Mouse (Mus musculus): ENCODE results near the gene Npas2.

Gene Npas2

DNA sequence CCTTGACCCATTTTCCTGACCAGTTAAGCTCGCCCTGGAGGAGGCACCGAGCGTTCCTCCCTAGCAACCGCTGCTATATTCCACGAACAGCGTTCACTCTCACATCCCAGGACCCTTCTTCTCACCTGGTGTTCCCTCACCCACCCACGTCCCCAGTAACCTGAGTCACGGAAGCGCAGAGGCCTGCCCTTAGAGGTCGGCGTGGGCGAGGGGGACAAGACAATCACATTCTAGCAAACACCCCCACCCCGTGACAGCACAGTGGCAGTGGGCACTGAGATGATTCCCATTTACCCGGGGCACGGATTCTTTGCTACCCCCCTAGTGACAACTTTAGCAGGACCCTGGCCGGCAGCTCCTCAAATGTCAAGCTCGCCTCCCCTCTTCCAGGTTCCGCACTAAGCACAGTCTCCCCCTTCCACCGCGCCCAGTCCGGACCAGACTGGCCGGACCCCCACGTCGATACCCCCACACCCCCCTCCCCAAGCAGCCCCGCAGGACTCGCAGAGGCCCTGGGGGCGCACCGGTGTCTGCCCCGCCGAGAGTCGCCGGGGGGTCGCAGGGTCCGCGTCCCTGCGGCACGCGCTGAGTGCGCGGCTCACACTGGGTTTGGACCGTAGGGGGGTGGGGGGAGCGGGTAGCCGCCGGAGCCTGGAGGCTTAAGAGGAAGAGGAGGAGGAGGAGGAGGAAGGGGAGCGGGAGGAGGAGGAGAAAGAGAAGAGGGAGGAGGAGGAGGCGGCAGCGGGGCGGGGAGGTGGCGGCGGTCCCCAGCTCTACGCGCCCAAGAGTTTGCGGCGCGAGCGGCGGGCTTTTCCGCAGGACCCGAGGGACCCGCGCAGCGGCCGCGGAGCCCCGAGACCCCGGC is at the start of gene Npas2:
TSS of gene Npas2 (plus strand) at position 735 of the 865 bp plus-strand sequence.
- peak; percentile 17 for DNase-seq

DNA sequence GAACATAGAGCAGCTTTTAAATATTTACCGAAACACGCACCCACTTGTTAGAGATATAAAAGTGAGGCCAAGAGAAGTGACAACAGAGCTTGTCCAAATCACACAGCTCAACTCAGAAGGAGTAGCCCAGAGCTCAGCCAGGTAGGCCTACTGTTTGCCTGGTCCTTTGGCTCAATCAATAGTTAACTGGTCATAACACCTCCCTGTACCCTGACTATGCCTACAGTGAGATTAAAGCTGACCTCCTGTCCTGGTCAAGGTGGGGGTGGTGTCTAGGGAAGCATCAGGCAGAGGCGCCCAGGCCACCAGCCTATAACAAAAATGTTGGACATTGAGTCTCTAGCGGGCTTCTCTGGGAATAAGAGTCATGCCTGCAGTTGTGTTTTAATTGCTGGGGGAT is 36.8 kb upstream of the Npas2 start:
- DNase-seq = no peak

DNA sequence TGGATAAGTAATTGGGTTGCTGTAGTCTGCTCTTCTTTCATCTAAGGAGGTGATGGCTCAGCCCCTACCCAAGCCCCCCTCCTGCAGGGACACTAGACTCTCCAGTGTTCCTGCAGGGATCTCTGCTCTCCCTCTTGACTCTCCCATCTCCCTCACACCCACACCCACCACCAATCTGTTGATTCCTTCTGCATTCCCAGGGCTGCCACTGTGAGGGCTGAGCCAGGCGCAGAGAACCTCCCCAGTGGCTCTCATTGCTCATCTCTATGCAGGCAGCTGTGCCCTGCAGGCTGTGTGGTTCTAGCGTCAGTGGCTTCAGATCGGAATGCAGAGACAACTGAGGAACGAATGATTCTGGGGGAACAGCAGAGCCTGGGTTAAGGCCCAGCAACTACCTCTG is 33.4 kb upstream of the Npas2 start:
- DNase-seq = no peak

GRCm38 (mm10) chr1:39163077-39163476 is 30.5 kb upstream of the Npas2 start:
- DNase-seq = no peak

DNA sequence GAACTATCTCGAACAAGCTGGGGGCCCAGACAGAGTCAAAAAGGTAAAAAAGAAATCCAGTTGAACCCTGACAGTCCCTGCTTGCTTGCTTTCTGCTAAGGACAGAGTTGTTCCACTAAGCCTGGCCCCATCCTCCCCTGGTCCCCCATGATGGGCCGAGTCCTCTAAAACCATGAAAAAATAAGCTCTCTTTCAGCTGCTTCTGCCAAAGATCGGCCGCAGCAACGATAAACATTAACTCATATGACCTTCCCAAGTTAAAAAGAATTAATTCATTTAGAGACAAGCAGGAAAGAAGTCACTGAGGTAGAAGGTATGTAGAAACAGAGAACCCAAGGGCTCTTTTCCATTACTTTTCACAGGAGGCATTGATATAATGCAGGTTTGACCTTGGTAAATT is 16.8 kb upstream of the Npas2 start:
- no peak for DNase-seq

- DNase-seq = no peak
Observed at GRCm38 (mm10) chr1:39177211-39177610, 16.3 kb upstream of the Npas2 start.

DNA sequence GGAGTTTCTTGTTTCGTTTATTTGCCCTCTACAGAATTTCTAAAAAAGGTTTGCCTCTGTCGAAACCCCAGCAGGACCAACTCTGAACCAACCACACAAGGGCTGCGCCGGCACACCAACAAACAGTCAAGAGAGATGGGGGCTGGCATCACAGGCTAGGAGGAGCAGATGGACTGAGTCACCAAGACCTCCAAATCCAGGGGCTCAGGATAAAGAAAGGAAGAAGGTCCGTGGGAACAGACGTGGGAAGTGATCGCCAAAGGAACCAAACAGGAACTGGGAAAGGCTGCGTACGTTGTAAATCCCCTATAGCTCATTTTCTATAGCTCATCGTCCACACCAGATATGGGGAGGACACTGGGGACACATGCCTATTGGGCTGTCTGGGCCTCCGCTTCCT is 13.7 kb upstream of the Npas2 start:
- no peak for DNase-seq

GRCm38 (mm10) chr1:39180517-39180916 is 13.0 kb upstream of the Npas2 start:
- DNase-seq = no peak

DNA sequence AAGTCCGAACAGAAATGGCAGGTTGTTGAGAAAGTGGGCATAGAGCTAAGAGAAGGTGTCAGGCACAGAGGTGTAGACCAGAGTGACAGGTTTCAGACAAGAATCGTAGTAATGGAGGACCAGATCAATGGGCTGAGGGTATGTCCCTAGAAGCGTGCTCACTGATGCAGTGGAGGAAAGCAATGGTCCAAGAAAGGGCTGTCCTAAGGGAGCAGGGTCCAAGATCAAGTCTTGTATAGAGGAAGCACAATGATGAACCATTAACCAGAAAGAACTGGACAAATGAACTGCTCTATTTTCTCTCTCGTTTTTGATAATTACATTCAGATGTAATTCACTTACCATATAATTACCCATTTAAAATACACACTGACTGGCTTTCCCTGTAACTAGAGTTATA is 11.6 kb upstream of the Npas2 start:
- no peak for DNase-seq

DNA sequence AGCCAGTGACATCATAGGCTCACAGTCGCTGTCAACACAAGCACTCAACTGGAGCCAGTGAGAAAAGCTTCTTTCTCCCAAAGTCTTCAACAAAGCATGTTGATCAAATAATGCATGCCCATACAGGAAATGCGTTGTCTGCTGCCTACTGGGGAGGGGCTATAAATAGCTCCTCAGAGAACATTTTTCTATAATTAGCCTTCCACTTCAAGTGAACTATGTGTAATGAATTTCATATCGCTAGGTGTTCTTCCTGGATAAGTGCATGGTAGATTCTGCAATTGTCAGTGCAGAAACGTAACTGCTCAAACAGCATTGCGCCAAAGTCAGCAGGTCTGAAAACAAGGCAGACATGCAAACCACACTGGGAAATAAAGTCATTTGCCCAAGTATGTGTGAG is 7.7 kb upstream of the Npas2 start:
- DNase-seq = no peak

GRCm38 (mm10) chr1:39186711-39187437 is 6.7 kb upstream of the Npas2 start:
- no peak for DNase-seq

DNA sequence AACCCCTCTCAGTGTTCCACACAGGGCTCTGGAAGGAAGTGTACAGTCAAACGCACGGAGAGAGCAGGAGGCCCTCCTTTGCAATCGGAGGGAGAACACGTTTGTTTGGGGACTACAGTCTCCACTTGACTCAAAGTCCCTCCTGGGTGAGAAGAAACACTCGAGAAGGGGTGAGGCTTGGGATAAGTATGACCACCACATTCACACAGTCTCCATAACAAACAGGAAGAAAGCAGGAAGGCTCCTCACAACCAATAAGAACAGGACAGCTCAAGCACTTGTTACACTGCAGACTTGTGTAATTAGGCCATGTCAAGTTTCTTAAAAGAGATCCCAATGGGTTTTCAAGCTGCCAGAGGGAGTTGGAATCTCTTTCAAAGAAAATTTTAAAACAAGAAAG is 2.4 kb upstream of the Npas2 start:
- no peak for DNase-seq

DNA sequence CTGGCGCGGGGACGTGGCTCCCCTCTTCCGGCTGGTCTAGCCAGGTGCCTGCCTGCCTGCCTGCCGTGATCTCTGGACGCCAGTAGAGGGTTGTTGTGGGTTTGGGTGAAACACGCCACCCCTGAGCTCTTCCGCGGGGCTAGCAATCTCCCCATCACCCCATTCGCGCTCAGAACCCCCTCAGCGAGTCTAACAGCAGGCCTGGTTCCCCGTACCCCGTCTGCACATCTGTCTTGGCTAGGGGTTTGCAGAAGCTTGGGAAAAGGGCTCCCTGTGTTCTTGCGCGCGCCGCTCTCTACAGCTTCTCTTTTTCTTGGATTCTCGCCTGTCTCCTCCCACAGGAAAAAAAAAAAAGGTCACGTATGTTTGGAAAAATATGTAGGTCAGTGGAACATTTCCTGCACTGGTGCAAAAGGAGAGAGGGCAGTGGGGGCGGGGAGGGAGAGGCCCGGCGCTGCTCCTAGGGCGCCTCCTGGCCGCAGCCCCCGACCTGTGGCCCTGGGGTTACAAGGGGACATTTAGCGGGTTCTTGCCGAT is 1.0 kb upstream of the Npas2 start:
- peak; percentile 41 for DNase-seq

GRCm38 (mm10) chr1:39193862-39194675 is 538 bp downstream of the Npas2 start:
- DNase-seq = peak; percentile 37

DNA sequence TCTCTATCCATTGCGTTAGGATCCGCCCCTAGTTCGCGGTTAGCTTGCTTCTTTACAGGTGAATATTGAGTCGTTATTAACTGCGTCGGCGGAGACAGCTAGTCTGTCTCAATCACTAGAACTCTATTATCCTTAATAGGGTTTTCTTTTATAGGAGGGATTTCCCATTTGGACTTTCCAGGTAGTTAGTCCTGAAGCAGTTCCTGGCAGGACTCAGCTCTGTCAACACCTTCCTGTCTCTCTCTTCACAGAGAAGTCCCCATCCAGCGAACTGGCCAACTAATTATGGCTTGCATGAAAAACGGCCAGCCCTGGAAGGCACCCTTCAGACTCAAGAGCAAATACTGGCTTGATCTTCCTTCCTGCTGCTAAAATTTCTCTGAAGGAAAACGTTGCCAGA is 1.4 kb downstream of the Npas2 start:
- DNase-seq = no peak

DNA sequence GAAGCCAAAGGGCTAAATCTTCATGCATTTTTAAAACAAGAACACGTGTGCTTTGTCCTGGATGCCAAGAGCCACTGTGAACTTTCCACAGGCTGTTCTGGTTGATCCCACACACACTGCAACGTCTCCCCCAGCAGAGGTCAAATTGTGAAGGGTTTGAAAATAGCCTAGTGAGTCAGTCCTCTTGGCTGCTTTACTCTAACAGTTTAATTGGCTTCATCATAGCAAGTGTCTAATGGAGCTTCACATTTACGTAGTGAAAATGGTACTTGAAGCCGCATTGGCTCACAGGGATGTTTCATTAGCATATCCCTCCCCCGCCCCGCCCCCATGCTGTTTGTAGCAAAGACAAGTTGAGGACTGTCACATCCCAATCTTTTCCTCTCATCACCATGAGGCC is 2.6 kb downstream of the Npas2 start:
- no peak for DNase-seq

DNA sequence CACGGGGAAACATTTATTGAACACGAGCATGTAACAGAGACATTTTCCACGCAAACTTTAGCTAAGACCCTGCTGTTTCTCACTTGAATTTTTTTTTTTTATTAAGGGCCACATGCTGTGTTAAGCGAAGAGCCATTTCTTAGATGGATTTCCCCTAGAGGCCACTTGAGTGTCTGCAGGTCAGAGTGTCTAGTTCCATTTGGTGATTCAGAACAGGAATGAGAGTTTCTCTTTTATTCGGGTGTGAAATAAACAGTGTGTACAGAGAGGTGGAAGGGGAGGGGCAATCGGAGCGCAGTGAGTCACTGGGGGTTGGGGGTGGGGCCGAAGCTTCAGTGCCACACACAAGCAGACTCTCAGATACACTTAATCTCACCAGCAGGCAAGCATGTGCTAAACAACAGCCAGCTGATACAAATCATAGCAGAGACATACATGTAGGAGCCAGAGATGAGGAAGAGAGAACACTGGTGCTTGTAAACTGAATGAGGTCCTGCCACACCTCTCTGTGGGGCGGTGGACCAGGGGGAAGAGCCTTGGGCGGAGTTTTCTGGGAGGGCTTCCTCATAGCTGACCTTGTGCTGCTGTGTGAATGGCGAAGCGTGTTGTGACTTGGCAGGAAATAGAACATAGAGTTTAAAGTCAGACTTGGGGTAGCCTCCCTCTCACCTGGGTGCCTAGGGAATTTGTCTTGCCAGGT is 3.3 kb downstream of the Npas2 start:
- no peak for DNase-seq

DNA sequence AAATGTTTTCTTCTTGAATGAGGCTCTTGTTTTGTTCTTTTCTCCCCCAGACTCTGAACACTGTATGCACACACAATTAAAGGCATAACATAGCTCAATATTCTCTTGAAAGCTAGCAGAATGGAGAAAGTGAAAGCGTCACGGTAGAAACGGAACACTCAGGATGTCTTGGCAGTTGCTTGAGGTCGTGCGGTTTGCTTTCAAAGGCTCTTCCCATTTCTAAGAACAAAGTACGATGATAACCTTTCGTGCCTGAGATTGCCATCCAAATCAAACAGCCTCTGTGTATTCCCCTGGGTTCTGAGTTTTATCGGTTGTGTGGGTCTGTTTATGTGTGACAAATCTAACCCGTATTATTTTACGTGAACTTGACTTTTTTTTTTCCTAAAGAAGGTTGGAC is 11.5 kb downstream of the Npas2 start:
- DNase-seq = no peak

- DNase-seq = no peak
Observed at GRCm38 (mm10) chr1:39205697-39206096, 12.2 kb downstream of the Npas2 start.

- DNase-seq = no peak
Observed at GRCm38 (mm10) chr1:39206942-39207341, 13.4 kb downstream of the Npas2 start.

DNA sequence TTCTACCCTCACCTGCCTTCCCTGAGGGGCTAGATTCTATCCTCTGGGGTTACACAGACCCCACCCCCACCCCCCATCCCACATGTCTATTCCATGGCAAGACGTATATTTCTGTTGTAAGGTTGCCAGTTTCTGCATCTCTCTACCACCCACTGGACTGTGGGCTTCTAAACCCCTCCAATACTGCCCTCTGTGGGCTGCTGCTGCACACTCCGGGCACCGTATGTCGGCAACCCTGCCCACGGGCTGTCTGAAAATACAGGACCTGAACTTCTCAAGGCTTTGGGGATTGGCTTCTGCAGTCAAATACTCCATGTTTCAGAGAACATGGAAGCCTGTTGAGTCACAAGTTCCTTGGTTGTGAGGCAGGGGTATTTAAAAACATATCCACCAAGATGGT is 17.4 kb downstream of the Npas2 start:
- DNase-seq = no peak

- DNase-seq = no peak
Observed at GRCm38 (mm10) chr1:39212982-39213381, 19.5 kb downstream of the Npas2 start.

DNA sequence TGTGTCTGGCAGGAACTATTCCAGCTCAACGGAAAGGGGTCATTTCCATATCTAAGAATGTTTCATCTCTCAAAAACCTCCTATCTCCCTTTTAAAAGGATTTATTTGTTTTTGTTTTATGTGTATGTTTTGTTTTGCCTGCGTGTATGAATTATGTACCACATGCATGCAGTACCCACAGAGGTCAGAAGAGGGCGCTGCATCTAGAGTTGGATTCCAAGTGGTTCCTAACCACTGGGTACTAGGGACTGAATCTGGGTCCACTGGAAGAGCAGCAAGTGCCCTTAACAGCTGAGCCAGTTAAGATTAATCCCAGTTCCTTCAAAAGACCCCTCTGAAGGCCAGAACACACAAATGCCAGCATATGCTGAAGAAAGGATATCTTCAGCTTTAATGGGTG is 24.1 kb downstream of the Npas2 start:
- DNase-seq = no peak

Data from cerebellum, adult 11-12 months (tissue).